Comparison of ENCODE assay signal across 24 mouse cellular contexts in the genomic region with DNA sequence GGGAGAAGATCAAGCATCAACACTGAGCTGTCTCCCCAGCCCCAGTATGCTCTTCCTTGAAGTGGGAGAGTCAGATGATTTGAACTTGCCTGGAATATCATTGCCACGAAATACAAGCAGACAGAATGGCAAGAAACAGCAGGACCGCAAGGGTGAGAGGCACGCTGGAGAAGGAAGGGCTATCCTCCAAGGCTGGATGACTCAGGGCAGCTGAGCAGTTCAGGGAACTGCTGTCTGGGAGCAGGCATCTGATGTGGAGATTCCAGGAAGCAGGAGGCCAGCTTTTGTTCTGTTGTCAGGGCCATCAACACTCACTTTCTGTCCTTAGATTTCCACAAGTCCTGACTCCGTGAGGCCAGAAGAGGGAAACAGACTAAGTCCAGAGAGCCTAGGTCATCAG. TPM values are rescaled to one million over a fixed set of nuclear protein-coding genes. Genes with fewer than 3 reads are reported as not detected.
A peak's percentile ranks its signal among the peaks of the same experiment; 100 is the strongest.
DNase-seq lines count a peak whose midpoint lies in the region; ATAC-seq and TF ChIP-seq lines count a peak whose summit lies in the region.
"Had no signal": no experiment of that assay in that cellular context is flagged by ENCODE, and none has a peak within 500 bp of the region (broad histone marks: within the 10 kb centered on the region; RNA-seq: fewer than 3 reads in every experiment).

No protein-coding gene starts in this region.

- no peak for ATAC-seq in megakaryocyte, adult 5-6 weeks (ENCODE audit: poor library complexity, severe bottlenecking)
- no peak for ATAC-seq in forebrain, embryonic 11.5 days (replicated peaks; ENCODE audit: low FRiP score)
- no peak for ATAC-seq in forebrain, embryonic 12.5 days (ENCODE audit: low FRiP score)
- ATAC-seq: forebrain, embryonic 13.5 days; liver, postnatal 0 days had no signal

- H3K36me3 ChIP-seq in megakaryocyte, embryonic 14.5 days (replicated peaks; ENCODE audit: low read length), result no peaks in the 10 kb centered on the region
- no peaks in the 10 kb centered on the region for H3K36me3 ChIP-seq in myocyte (ENCODE audit: control insufficient read depth, insufficient read depth)
- H3K36me3 ChIP-seq in forebrain, embryonic 11.5 days (ENCODE audit: control insufficient read depth, insufficient read depth, low read length), result no peaks in the 10 kb centered on the region
- H3K36me3 ChIP-seq in forebrain, embryonic 12.5 days (replicated peaks), result no peaks in the 10 kb centered on the region
- H3K36me3 ChIP-seq: G1E; limb, embryonic 10.5 days; midbrain, embryonic 10.5 days; neural tube, embryonic 12.5 days had no signal

- DNase-seq in adrenal gland, adult (ENCODE audit: inconsistent age in 2 of 2, low spot score in 1 of 2), result peak; percentile 73 to 85
- no peak for DNase-seq in adrenal gland, postnatal 4 days (ENCODE audit: low spot score in 2 of 2)
- DNase-seq in adrenal gland, postnatal 10 days, result peak; percentile 56
- no peak for DNase-seq in forebrain, embryonic 11.5 days (ENCODE audit: low spot score)
- DNase-seq: cerebellum, adult 11 months; cerebellum, postnatal 10 days; gastrocnemius, postnatal 36 days; heart, postnatal 10 days; kidney, adult 8-10 months; kidney, postnatal 14 days; liver, postnatal 0 days; lung, postnatal 36 days; thymus, postnatal 36 days had no signal

- peaks cover 76% of the 10 kb centered on the region for H3K4me1 ChIP-seq in megakaryocyte, embryonic 14.5 days
- no peaks in the 10 kb centered on the region for H3K4me1 ChIP-seq in forebrain, embryonic 11.5 days (replicated peaks; ENCODE audit: control insufficient read depth, insufficient read depth, low read length)
- peaks cover 4% of the 10 kb centered on the region for H3K4me1 ChIP-seq in forebrain, embryonic 12.5 days

- WGBS in forebrain, embryonic 11.5 days, result 73% methylated on average over 4 of the region's 4 CpGs
- 64% methylated on average over 4 of the region's 4 CpGs for WGBS in forebrain, embryonic 12.5 days

- H3K9ac ChIP-seq in forebrain, embryonic 11.5 days (ENCODE audit: low read length), result no peak overlapping the region
- H3K9ac ChIP-seq in forebrain, embryonic 12.5 days, result no peak overlapping the region
- H3K9ac ChIP-seq: forebrain, embryonic 13.5 days; hindbrain, embryonic 14.5 days; liver, postnatal 0 days; neural tube, embryonic 12.5 days had no signal

- peaks cover 12% of the 10 kb centered on the region for H3K9me3 ChIP-seq in megakaryocyte, embryonic 14.5 days
- no peaks in the 10 kb centered on the region for H3K9me3 ChIP-seq in forebrain, embryonic 11.5 days (ENCODE audit: control insufficient read depth, low read length)
- H3K9me3 ChIP-seq in forebrain, embryonic 12.5 days, result no peaks in the 10 kb centered on the region
- H3K9me3 ChIP-seq: forebrain, embryonic 13.5 days; G1E; limb, embryonic 10.5 days; neural tube, embryonic 12.5 days had no signal

- TF ChIP-seq POLR2A in myocyte (IDR thresholded peaks at IDR 0.05; ENCODE audit: insufficient read length, low read depth), result no peak

- peak overlapping the region; percentile 71 for H3K4me3 ChIP-seq in megakaryocyte, embryonic 14.5 days (replicated peaks)
- H3K4me3 ChIP-seq in myocyte, result no peak overlapping the region
- H3K4me3 ChIP-seq in forebrain, embryonic 11.5 days (ENCODE audit: low read depth, low read length), result no peak overlapping the region
- no peak overlapping the region for H3K4me3 ChIP-seq in forebrain, embryonic 12.5 days (replicated peaks)
- H3K4me3 ChIP-seq: forebrain, embryonic 13.5 days; layer of hippocampus, adult 2 months; limb, embryonic 10.5 days; midbrain, embryonic 10.5 days; neural tube, embryonic 12.5 days had no signal

- H3K4me2 ChIP-seq in myocyte (ENCODE audit: low read depth), result peak overlapping the region; percentile 48
- H3K4me2 ChIP-seq in forebrain, embryonic 11.5 days (ENCODE audit: low read depth, low read length, severe bottlenecking), result no peak overlapping the region
- no peak overlapping the region for H3K4me2 ChIP-seq in forebrain, embryonic 12.5 days
- H3K4me2 ChIP-seq: forebrain, embryonic 13.5 days; hindbrain, embryonic 14.5 days; neural tube, embryonic 12.5 days had no signal

- peaks cover 1% of the 10 kb centered on the region for H3K27me3 ChIP-seq in megakaryocyte, embryonic 14.5 days (replicated peaks)
- H3K27me3 ChIP-seq in myocyte (ENCODE audit: control insufficient read depth, insufficient read depth, insufficient read length), result no peaks in the 10 kb centered on the region
- peaks cover 7% of the 10 kb centered on the region; the same call in 1 of the 2 replicates for H3K27me3 ChIP-seq in forebrain, embryonic 11.5 days (ENCODE audit: control insufficient read depth, insufficient read depth, low read length)
- peaks cover 32% of the 10 kb centered on the region for H3K27me3 ChIP-seq in forebrain, embryonic 12.5 days

- H3ac ChIP-seq in myocyte (ENCODE audit: control insufficient read depth, insufficient read length), result no peak overlapping the region

- H3K27ac ChIP-seq in forebrain, embryonic 11.5 days (ENCODE audit: low read depth, low read length), result no peak overlapping the region
- no peak overlapping the region for H3K27ac ChIP-seq in forebrain, embryonic 12.5 days
- H3K27ac ChIP-seq: forebrain, embryonic 13.5 days; hindbrain, embryonic 14.5 days; layer of hippocampus, adult 2 months; limb, embryonic 10.5 days; midbrain, embryonic 10.5 days; neural tube, embryonic 12.5 days had no signal

- H3K79me2 ChIP-seq in myocyte (ENCODE audit: control insufficient read depth, insufficient read depth), result no peaks in the 10 kb centered on the region

TF ChIP-seq in myocyte, 11 proteins besides CTCF, POLR2A, EP300 and RAD21:
- TF ChIP-seq MYOG (IDR thresholded peaks at IDR 0.05; ENCODE audit: control insufficient read depth in 1 of 3, insufficient read depth in 1 of 3, insufficient read length in 2 of 3, low read depth in 2 of 3) (peak in 1 of 3 experiments; percentile 44), MYOD1 (IDR thresholded peaks at IDR 0.05; ENCODE audit: control insufficient read depth in 1 of 3, insufficient read length in 2 of 3, low read depth in 2 of 3) (peak in 2 of 3 experiments; percentile 19 to 60), USF1 (IDR thresholded peaks at IDR 0.05; ENCODE audit: low read depth) (no peak), REST (IDR thresholded peaks at IDR 0.05; ENCODE audit: insufficient read depth, insufficient read length) (no peak), E2F4 (IDR thresholded peaks at IDR 0.05; ENCODE audit: insufficient read depth) (no peak)

RNA-seq across cellular contexts. Expression of gene Gadd45g, which starts 12.0 kb away (rescaled TPM):
- total RNA-seq in adrenal gland, postnatal 4 days (2021), result 10 to 100 TPM; 22.9 to 25.0 TPM
- 115 and 668 TPM in 2 replicates for polyA plus RNA-seq in megakaryocyte, embryonic 14.5 days (2012; ENCODE audit: insufficient read depth, low replicate concordance)
- 2.6 and 4.4 TPM in 2 replicates for total RNA-seq in megakaryocyte, adult 5-6 weeks (2015)
- 8.7 and 11.2 TPM in 2 replicates for total RNA-seq in megakaryocyte, adult 5-6 weeks (2017)
- 10 to 100 TPM; 28.4 to 87.1 TPM for total RNA-seq in adrenal gland, postnatal 10 days (2021)
- 202 TPM for polyA plus RNA-seq in myocyte (2012; fragmentation: generic; extraction: Trizol)
- 157 and 169 TPM in 2 replicates for polyA plus RNA-seq in forebrain, embryonic 11.5 days (2014; fragmentation: Nextera tagmentation; extraction: Ambion mirVana)
- polyA plus RNA-seq in forebrain, embryonic 12.5 days (2016; fragmentation: Nextera tagmentation; extraction: Ambion mirVana), result 211 and 218 TPM in 2 replicates

Comparison
In these comparisons a context has a peak if more than half of its experiments do, and no peak if none do; other contexts are left out.
1. DNase-seq: peak in adrenal gland, adult (2 of 2) and adrenal gland, postnatal 10 days (single experiment); none in adrenal gland, postnatal 4 days (0 of 2) and forebrain, embryonic 11.5 days (single experiment).